Mouse (Mus musculus) liver, postnatal 0 days (tissue): ENCODE measurements around the gene Camkmt. TPM values are rescaled to one million over a fixed set of nuclear protein-coding genes. Genes with fewer than 3 reads are reported as not detected.

ENCODE experiments used
- ATAC-seq: fragments of 200-750 bp; cut with Nextera tagmentation; 2 replicates; pipeline ENCODE4 v1.8.0; 2017; ENCODE audit warnings: mild to moderate bottlenecking, moderate library complexity
- DNase-seq: peaks from one replicate; pipeline ENCODE4 v3.0.0-alpha.2; 2016
- H3K27ac ChIP-seq: fragments of 300-500 bp; sonication (generic); 2 replicates; pipeline ENCODE4 v1.5.1; 2014; ENCODE audit warnings: antibody characterized with exemption, moderate library complexity, mild to moderate bottlenecking, low read depth
- H3K27me3 ChIP-seq: fragments of 300-500 bp; sonication (generic); 2 replicates; pipeline ENCODE4 v1.6.1; 2014; ENCODE audit warnings: low read length, control low read depth, mixed read lengths; ENCODE audit not compliant: insufficient read depth
- H3K36me3 ChIP-seq: fragments of 300-500 bp; sonication (generic); replicated peaks from 2 replicates; pipeline ENCODE4 v1.6.1; 2014; ENCODE audit warnings: mild to moderate bottlenecking, control low read depth, low read length, moderate library complexity, mixed read lengths; ENCODE audit not compliant: insufficient read depth
- H3K4me1 ChIP-seq: fragments of 300-500 bp; sonication (generic); 2 replicates; pipeline ENCODE4 v1.6.1; 2014; ENCODE audit warnings: antibody characterized with exemption, mild to moderate bottlenecking, control low read depth; ENCODE audit not compliant: insufficient read depth
- H3K4me2 ChIP-seq: fragments of 300-500 bp; sonication (generic); 2 replicates; pipeline ENCODE4 v1.6.1; 2014; ENCODE audit warnings: low read depth, mild to moderate bottlenecking, low read length, moderate library complexity, mixed read lengths
- H3K4me3 ChIP-seq: fragments of 300-500 bp; sonication (generic); 2 replicates; pipeline ENCODE4 v1.5.1; 2014; ENCODE audit warnings: low read depth, low read length
- H3K9ac ChIP-seq: fragments of 300-500 bp; sonication (generic); replicated peaks from 2 replicates; pipeline ENCODE4 v1.6.1; 2014; ENCODE audit warnings: mild to moderate bottlenecking, moderate library complexity
- H3K9me3 ChIP-seq: fragments of 300-500 bp; sonication (generic); 2 replicates; pipeline ENCODE4 v1.6.1; 2016; ENCODE audit warnings: mild to moderate bottlenecking, control low read depth, low read length, mixed read lengths
- CTCF ChIP-seq: sonication (generic); IDR thresholded peaks from 2 replicates; pipeline ENCODE4 v1.5.1; 2016; ENCODE audit warnings: antibody characterized with exemption, low read depth
- EP300 ChIP-seq: IDR thresholded peaks from 2 replicates; pipeline ENCODE4 v1.6.1; 2016; ENCODE audit warnings: antibody characterized with exemption, low read depth, mild to moderate bottlenecking
- WGBS: fragments of 180-500 bp; shearing (Covaris S2); extraction: QIAGEN DNeasy Blood & Tissue Kit; methylation state at CpG from one replicate; pipeline ENCODE4 v1.1.7; 2014; ENCODE audit not compliant: insufficient replicate concordance; 5-methylcytosine and 5-hydroxymethylcytosine counted together
- polyA plus RNA-seq: library from polyadenylated mRNA; unstranded; fragments of >200 nt; fragmentation: Nextera tagmentation; extraction: Ambion mirVana; gene quantifications from 2 replicates; pipeline ENCODE4 v1.2.1, GENCODE M21; 2015

The Camkmt gene
- polyA plus RNA-seq, 1 experiment from 2014 or later, result 1.4 TPM

DNA sequence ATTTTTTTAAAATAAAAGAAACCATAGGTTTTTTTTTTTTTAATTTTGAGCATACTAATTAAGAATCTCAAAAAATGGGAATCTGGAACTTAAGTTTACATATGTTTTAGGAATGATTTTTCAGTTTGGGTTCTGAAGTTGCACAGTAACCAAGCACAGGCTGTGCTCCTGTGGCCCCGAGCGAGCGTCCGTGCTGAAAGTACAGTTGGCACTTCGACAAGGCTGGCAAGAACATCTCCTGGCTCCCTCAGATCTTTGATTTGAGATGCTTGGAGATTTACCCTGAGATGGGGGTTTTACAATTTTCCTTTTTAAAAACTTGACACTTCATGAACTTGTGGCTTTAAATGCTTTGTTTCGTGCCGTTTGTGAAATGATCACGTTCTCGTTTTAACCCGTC lies 218.7 kb downstream of the Camkmt start:
- ATAC-seq (no peak), DNase-seq (no peak)
- TF ChIP-seq CTCF (no peak), EP300 (no peak)
- H3K36me3 ChIP-seq, result no peaks in the 10 kb centered on the region
- H3K4me1 ChIP-seq, result no peaks in the 10 kb centered on the region
- no peak overlapping the region for H3K4me2 ChIP-seq
- WGBS, result 84% methylated on average over 10 of the region's 10 CpGs
- H3K27ac ChIP-seq, result no peak overlapping the region
- no peaks in the 10 kb centered on the region for H3K9me3 ChIP-seq
- H3K4me3 ChIP-seq, result no peak overlapping the region
- H3K27me3 ChIP-seq, result no peaks in the 10 kb centered on the region
- H3K9ac ChIP-seq, result no peak overlapping the region

DNA sequence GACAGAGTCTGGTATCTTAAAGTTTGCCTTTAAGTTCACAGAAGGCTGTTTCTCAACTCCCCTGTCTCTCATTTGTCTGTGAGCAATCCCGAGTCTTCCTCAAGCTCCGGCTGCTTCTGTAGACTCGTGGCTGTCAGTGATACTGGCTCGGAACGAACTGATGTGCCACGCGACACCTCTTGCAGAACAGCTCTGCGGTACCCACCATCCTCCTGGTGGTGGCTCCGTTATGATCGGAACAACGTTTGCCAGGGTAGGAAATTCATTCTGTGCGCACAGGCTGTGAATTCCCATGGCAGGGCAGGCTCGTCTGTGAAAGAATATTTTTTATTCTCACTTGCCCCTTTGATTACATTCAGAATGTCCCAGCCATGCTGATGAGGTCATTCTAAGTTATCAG lies 221.0 kb downstream of the Camkmt start:
- WGBS, result 84% methylated on average over 13 of the region's 13 CpGs
- H3K36me3 ChIP-seq, result no peaks in the 10 kb centered on the region
- DNase-seq (no peak), ATAC-seq (no peak)
- no peak overlapping the region for H3K4me3 ChIP-seq
- no peaks in the 10 kb centered on the region for H3K9me3 ChIP-seq
- H3K27ac ChIP-seq, result no peak overlapping the region
- no peaks in the 10 kb centered on the region for H3K27me3 ChIP-seq
- TF ChIP-seq CTCF (no peak), EP300 (no peak)
- H3K4me2 ChIP-seq, result no peak overlapping the region
- no peaks in the 10 kb centered on the region for H3K4me1 ChIP-seq
- H3K9ac ChIP-seq, result no peak overlapping the region

DNA sequence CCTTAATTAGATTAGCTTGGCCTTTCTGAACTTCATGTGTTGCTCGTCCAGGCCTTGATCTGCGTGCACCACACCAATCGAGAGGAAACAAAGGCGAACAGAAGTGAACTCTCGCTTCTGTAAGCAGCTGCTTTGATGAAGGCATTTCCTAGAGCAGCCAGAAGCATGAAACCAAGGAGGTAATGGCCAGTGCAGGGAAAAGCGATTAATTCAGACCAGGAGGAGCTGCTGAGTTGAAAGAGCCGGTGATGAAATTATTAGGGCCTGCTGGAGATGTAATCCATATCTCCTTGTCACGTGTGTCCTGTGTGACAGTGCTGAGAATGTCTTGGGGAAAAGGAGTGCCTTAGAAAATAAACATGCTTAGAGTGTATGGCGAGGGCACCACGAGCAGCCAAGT lies 228.0 kb downstream of the Camkmt start:
- Histone ChIP-seq H3K4me1 (0 out of 2 replicates have a peak, but pooled peaks cover 3% of the 10 kb centered on the region), H3K27ac (no peak overlapping the region), H3K4me3 (no peak overlapping the region), H3K36me3 (no peaks in the 10 kb centered on the region), H3K9ac (no peak overlapping the region), H3K4me2 (no peak overlapping the region), H3K9me3 (no peaks in the 10 kb centered on the region), H3K27me3 (no peaks in the 10 kb centered on the region)
- ATAC-seq (no peak), DNase-seq (no peak)
- WGBS, result 76% methylated on average over 10 of the region's 10 CpGs
- TF ChIP-seq CTCF (no peak), EP300 (no peak)

DNA sequence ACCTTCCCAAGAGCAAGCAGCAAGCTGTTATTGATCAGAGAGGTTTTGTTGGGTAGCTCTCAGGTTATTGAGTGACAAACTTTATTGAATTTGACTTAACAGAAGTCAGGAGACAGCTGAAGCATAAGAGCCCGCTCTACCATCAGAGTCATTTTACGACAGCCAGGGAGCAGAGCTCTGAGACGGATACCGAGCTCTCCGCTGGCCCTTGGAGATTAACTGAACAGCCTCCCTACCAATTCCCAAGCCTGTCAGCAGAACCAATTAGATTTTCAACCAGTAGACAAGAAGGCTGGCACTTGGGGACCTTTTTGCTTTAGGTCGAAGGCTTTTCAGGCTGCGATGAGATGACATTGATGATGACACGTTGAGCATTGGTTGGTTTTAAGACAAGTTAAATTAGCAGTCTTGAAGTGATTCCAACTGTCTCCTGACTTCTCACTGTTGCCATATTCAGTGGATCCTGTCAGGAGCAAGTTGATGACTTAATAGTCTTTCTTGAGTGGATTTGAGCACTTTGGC lies 229.5 kb downstream of the Camkmt start:
- no peak overlapping the region for H3K4me2 ChIP-seq
- no peaks in the 10 kb centered on the region for H3K36me3 ChIP-seq
- ATAC-seq (peak; percentile 27; the same call in 1 of the 2 replicates), DNase-seq (no peak)
- H3K27ac ChIP-seq, result no peak overlapping the region
- 80% methylated on average over 8 of the region's 8 CpGs for WGBS
- no peaks in the 10 kb centered on the region for H3K9me3 ChIP-seq
- 0 out of 2 replicates have a peak, but pooled peaks cover 3% of the 10 kb centered on the region for H3K4me1 ChIP-seq
- H3K27me3 ChIP-seq, result no peaks in the 10 kb centered on the region
- H3K9ac ChIP-seq, result no peak overlapping the region
- H3K4me3 ChIP-seq, result no peak overlapping the region
- TF ChIP-seq EP300, result no peak
- TF ChIP-seq CTCF, result no peak

DNA sequence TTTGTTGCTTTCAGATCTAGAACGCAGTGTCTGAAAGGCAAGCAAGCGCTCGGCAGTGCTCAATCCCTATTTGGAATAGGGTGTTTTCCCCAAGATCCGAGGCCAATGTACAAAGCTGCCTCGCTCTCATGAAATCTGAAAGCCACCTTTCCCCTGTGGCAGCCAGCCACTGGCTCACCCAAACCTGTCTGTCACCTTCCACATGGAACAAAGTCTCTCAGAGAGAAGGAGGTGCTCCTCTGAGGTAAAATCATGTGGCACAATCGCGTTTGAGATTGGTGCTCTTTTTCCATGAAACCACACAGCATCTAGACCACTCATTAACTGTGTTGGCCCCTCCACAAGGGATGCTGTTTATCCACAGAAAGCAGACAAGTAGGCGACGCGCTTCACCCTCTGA lies 238.5 kb downstream of the Camkmt start:
- H3K4me2 ChIP-seq, result no peak overlapping the region
- no peaks in the 10 kb centered on the region for H3K4me1 ChIP-seq
- H3K27me3 ChIP-seq, result no peaks in the 10 kb centered on the region
- 82% methylated on average over 10 of the region's 10 CpGs for WGBS
- TF ChIP-seq EP300 (no peak), CTCF (no peak)
- ATAC-seq (no peak), DNase-seq (no peak)
- H3K9ac ChIP-seq, result no peak overlapping the region
- no peaks in the 10 kb centered on the region for H3K36me3 ChIP-seq
- no peaks in the 10 kb centered on the region for H3K9me3 ChIP-seq
- no peak overlapping the region for H3K4me3 ChIP-seq
- H3K27ac ChIP-seq, result no peak overlapping the region

DNA sequence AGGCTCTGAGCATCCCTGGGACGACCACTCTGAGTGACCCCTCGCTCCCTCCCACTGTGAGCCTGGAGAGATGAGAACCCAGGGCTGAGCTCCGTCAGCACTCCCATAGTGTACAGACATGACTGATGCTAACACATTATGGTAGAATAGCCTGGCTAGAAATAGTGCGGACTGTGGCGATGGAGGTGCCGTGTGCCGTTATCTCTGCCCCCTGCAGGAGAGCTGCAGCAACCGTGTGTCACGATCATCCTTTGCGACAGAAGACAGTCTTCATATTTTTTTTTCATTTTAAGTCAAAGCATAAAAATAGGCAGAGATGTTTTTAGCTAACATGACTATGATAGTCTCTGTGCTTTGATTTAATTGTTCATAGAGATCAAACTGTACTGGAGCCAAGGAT lies 245.1 kb downstream of the Camkmt start:
- Histone ChIP-seq H3K4me1 (no peaks in the 10 kb centered on the region), H3K27me3 (no peaks in the 10 kb centered on the region), H3K4me2 (no peak overlapping the region), H3K4me3 (no peak overlapping the region), H3K9me3 (no peaks in the 10 kb centered on the region), H3K27ac (no peak overlapping the region), H3K9ac (no peak overlapping the region), H3K36me3 (no peaks in the 10 kb centered on the region)
- DNase-seq (no peak), ATAC-seq (no peak)
- 83% methylated on average over 10 of the region's 10 CpGs for WGBS
- TF ChIP-seq EP300 (no peak), CTCF (no peak)

DNA sequence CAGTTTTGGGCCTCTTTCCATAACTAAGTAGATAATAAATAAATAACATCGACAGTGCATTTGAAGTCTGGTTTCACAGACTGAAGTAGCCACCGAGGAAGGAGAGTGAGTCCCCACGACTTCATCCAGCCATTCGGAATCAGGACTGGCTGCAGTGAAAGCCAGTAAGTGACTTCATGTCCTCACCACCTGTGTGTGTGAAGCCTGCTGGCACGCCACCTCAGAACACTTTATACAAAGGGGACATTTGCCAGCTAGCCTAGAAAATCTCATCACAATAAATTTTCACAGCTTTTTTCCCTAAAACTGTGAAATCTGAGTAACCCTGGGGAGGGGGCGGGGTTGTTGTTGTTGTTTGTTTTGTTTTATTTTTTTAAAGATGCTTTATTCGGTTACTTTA lies 247.3 kb downstream of the Camkmt start:
- Histone ChIP-seq H3K4me3 (no peak overlapping the region), H3K36me3 (no peaks in the 10 kb centered on the region), H3K27me3 (no peaks in the 10 kb centered on the region), H3K27ac (no peak overlapping the region), H3K4me2 (no peak overlapping the region), H3K9ac (no peak overlapping the region), H3K9me3 (no peaks in the 10 kb centered on the region), H3K4me1 (no peaks in the 10 kb centered on the region)
- 74% methylated on average over 7 of the region's 7 CpGs for WGBS
- ATAC-seq (no peak), DNase-seq (no peak)
- TF ChIP-seq EP300 (no peak), CTCF (no peak)
